Mouse (Mus musculus) myocyte (in vitro differentiated cells): ENCODE results near the gene Scn11a. TPM values are rescaled to one million over a fixed set of nuclear protein-coding genes. Genes with fewer than 3 reads are reported as not detected.
A peak's percentile ranks its signal among the peaks of the same experiment; 100 is the strongest.

ENCODE experiments used
- H3K27me3 ChIP-seq: one replicate; pipeline ENCODE4 v1.6.1; 2011; ENCODE audit not compliant: control insufficient read depth, insufficient read depth, insufficient read length
- H3K36me3 ChIP-seq: one replicate; pipeline ENCODE4 v1.6.1; 2011; ENCODE audit not compliant: control insufficient read depth, insufficient read depth
- H3K4me2 ChIP-seq: one replicate; pipeline ENCODE4 v1.6.1; 2011; ENCODE audit warnings: low read depth, control low read depth
- H3K4me3 ChIP-seq: one replicate; pipeline ENCODE4 v1.5.1; 2011; ENCODE audit warnings: mild to moderate bottlenecking, control low read depth, moderate library complexity
- H3K79me2 ChIP-seq: one replicate; pipeline ENCODE4 v1.6.1; 2011; ENCODE audit not compliant: control insufficient read depth, insufficient read depth
- H3ac ChIP-seq: one replicate; pipeline ENCODE4 v1.6.1; 2011; ENCODE audit not compliant: control insufficient read depth, insufficient read length
- CEBPB ChIP-seq: IDR thresholded peaks from 2 replicates; pipeline ENCODE4 v1.6.1; 2011; ENCODE audit warnings: mild to moderate bottlenecking, moderate library complexity; ENCODE audit not compliant: poor library complexity, insufficient read depth, severe bottlenecking
- E2F4 ChIP-seq: IDR thresholded peaks from one replicate; pipeline ENCODE4 v1.6.1; 2011; ENCODE audit warnings: mild to moderate bottlenecking, control low read depth, moderate library complexity; ENCODE audit not compliant: insufficient read depth
- MYOD1 ChIP-seq, 3 experiments: IDR thresholded peaks; one replicate each; pipeline ENCODE4 v1.6.1; 2011; ENCODE audit warnings: control low read depth in 2 of 3, low read depth in 2 of 3, mild to moderate bottlenecking in 2 of 3, moderate library complexity in 1 of 3; ENCODE audit not compliant: insufficient read length in 2 of 3, control insufficient read depth in 1 of 3
- MYOG ChIP-seq, 3 experiments: IDR thresholded peaks; one replicate each; pipeline ENCODE4 v1.6.1; 2011; ENCODE audit warnings: control low read depth in 2 of 3, low read depth in 2 of 3, mild to moderate bottlenecking in 2 of 3; ENCODE audit not compliant: insufficient read length in 2 of 3, control insufficient read depth in 1 of 3, insufficient read depth in 1 of 3
- POLR2A ChIP-seq: IDR thresholded peaks from one replicate; pipeline ENCODE4 v1.6.1; 2011; ENCODE audit warnings: low read depth, mild to moderate bottlenecking, control low read depth, moderate library complexity; ENCODE audit not compliant: insufficient read length
- REST ChIP-seq: IDR thresholded peaks from one replicate; pipeline ENCODE4 v1.6.1; 2011; ENCODE audit warnings: mild to moderate bottlenecking, control low read depth, moderate library complexity; ENCODE audit not compliant: insufficient read depth, insufficient read length
- polyA plus RNA-seq: library from polyadenylated mRNA; unstranded; fragments of >200 nt; fragmentation: generic; extraction: Trizol; gene quantifications from one replicate; pipeline ENCODE4 v1.2.1, GENCODE M21; 2012; ENCODE audit warnings: missing spikeins

The Scn11a gene
- polyA plus RNA-seq, 1 experiment = 0.01 TPM

DNA sequence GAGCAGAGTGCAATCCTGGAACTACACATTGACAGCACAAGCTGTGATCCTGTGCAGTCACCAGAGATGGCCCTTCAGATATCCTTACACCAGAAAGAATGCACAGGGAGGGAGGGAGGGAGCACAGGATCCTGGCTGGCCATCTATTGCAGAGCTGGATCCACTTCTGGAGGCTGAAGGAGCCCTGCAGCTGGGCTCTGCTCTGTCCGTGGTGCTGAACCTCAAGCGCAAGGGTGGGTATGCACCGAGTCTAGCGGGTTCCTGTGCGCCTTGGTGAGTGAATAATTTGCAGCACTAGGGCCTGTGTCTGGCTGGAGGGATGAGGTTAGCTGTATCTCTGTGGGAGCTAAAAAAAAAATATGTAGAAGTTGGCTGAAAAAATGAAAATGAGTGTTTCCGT, 118.6 kb downstream of the Scn11a start:
- Histone ChIP-seq H3K4me3 (no peak overlapping the region), H3K27me3 (no peaks in the 10 kb centered on the region), H3K36me3 (no peaks in the 10 kb centered on the region), H3K79me2 (no peaks in the 10 kb centered on the region), H3ac (no peak overlapping the region), H3K4me2 (no peak overlapping the region)
- TF ChIP-seq MYOG (IDR thresholded peaks at IDR 0.05; ENCODE audit: control insufficient read depth in 1 of 3, insufficient read depth in 1 of 3, insufficient read length in 2 of 3, low read depth in 2 of 3) (peak in 1 of 3 experiments; percentile 57), CEBPB (no peak), POLR2A (no peak), MYOD1 (IDR thresholded peaks at IDR 0.05; ENCODE audit: control insufficient read depth in 1 of 3, insufficient read length in 2 of 3, low read depth in 2 of 3) (peak in 1 of 3 experiments; percentile 3), E2F4 (no peak), REST (peak; percentile 94)

Other genes with a start within 250 kb of the Scn11a start
- 30.6 TPM for gene Scn5a, start 246.4 kb downstream of the Scn11a start, polyA plus RNA-seq
- gene Scn10a, start 106.1 kb downstream of the Scn11a start, polyA plus RNA-seq = 1.6 TPM
- gene Wdr48, start 69.4 kb upstream of the Scn11a start, polyA plus RNA-seq = 12.1 TPM
- 10.5 TPM for gene Gorasp1, start 112.1 kb upstream of the Scn11a start, polyA plus RNA-seq
- gene Ttc21a, start 112.2 kb upstream of the Scn11a start, polyA plus RNA-seq = 0.05 TPM
- gene Csrnp1, start 159.2 kb upstream of the Scn11a start, polyA plus RNA-seq = 9.2 TPM
- gene Xirp1, start 198.1 kb upstream of the Scn11a start, polyA plus RNA-seq = 35.6 TPM
- gene Cx3cr1, start 244.4 kb upstream of the Scn11a start, polyA plus RNA-seq = not detected